Mouse (Mus musculus) large intestine, adult 2 months (tissue): ENCODE measurements around the gene Kiz. TPM values are rescaled to one million over a fixed set of nuclear protein-coding genes. Genes with fewer than 3 reads are reported as not detected.
A peak's percentile ranks its signal among the peaks of the same experiment; 100 is the strongest.

Source experiments
- DNase-seq: peaks from one replicate; pipeline ENCODE4 v3.0.0-alpha.2; 2012; ENCODE audit warnings: low read depth, low spot score
- WGBS: fragments of 180-500 bp; shearing (Covaris S2); methylation state at CpG from one replicate; pipeline ENCODE4 v1.1.7; 2018; 5-methylcytosine and 5-hydroxymethylcytosine counted together
- polyA plus RNA-seq: library from polyadenylated mRNA; depleted of rRNA; stranded (reverse); fragments of >200 nt; gene quantifications from 2 replicates; pipeline ENCODE4 v1.2.3, GENCODE M21; 2012

Kiz gene
- polyA plus RNA-seq, 1 experiment: 1.5 TPM

- peak; percentile 38 for DNase-seq
- 12% methylated on average over 21 of the region's 21 CpGs for WGBS
These were observed 103.5 kb downstream of the Kiz start for GRCm38 (mm10) chr2:146958951-146959821.

GRCm38 (mm10) chr2:146975024-146975423, 119.4 kb downstream of the Kiz start:
- 79% methylated on average over 3 of the region's 3 CpGs for WGBS
- no peak for DNase-seq

- 68% methylated on average over 3 of the region's 3 CpGs for WGBS
- DNase-seq: no peak
These were observed 119.9 kb downstream of the Kiz start for GRCm38 (mm10) chr2:146975453-146976028.

- no peak for DNase-seq
These were observed 127.1 kb downstream of the Kiz start for GRCm38 (mm10) chr2:146982786-146983185.

GRCm38 (mm10) chr2:146984831-146985230, 129.2 kb downstream of the Kiz start:
- no peak for DNase-seq
- WGBS: 81% methylated on average over 2 of the region's 2 CpGs

More at GRCm38 (mm10) chr2:146982786-146983185, 127.1 kb downstream of the Kiz start:
- 99% methylated on average over 2 of the region's 2 CpGs for WGBS

GRCm38 (mm10) chr2:146985807-146986206, 130.1 kb downstream of the Kiz start:
- no peak for DNase-seq
- 92% methylated on average over 1 of the region's 1 CpGs for WGBS

- DNase-seq: no peak
These were observed 130.8 kb downstream of the Kiz start for GRCm38 (mm10) chr2:146986429-146986828.

GRCm38 (mm10) chr2:147007265-147007664, 151.6 kb downstream of the Kiz start:
- WGBS: 87% methylated on average over 2 of the region's 2 CpGs
- DNase-seq: no peak

GRCm38 (mm10) chr2:147009084-147009483, 153.4 kb downstream of the Kiz start:
- DNase-seq: no peak

GRCm38 (mm10) chr2:147010141-147010540, 154.5 kb downstream of the Kiz start:
- 89% methylated on average over 4 of the region's 4 CpGs for WGBS
- no peak for DNase-seq

- whole genome bisulfite sequencing: 91% methylated on average over 9 of the region's 9 CpGs
- no peak for DNase-seq
These were observed 155.3 kb downstream of the Kiz start for GRCm38 (mm10) chr2:147010952-147011351.

GRCm38 (mm10) chr2:147011474-147012140, 155.9 kb downstream of the Kiz start:
- WGBS: 45% methylated on average over 3 of the region's 3 CpGs
- DNase-seq: no peak

- no peak for DNase-seq
- WGBS: 17% methylated on average over 7 of the region's 7 CpGs
These were observed 156.5 kb downstream of the Kiz start for GRCm38 (mm10) chr2:147012141-147012622.

GRCm38 (mm10) chr2:147012623-147013184, 157.0 kb downstream of the Kiz start, which contains the start of gene Xrn2:
Xrn2 (plus strand) TSS chr2:147012996.
- peak; percentile 71 for DNase-seq
- under 1% methylated on average over 37 of the region's 37 CpGs for WGBS

GRCm38 (mm10) chr2:147013194-147013969, 157.7 kb downstream of the Kiz start:
- WGBS: under 1% methylated on average over 59 of the region's 59 CpGs
- DNase-seq: peak; percentile 67

GRCm38 (mm10) chr2:147014101-147014886, 158.6 kb downstream of the Kiz start:
- no peak for DNase-seq

More at GRCm38 (mm10) chr2:147014101-147014886, 158.6 kb downstream of the Kiz start:
- WGBS: 9% methylated on average over 15 of the region's 15 CpGs
